Mouse (Mus musculus) small intestine, adult 2 months (tissue): Measurements from ENCODE around the gene Rfxank.

Experiments
- CTCF ChIP-seq: fragments of 200-500 bp; IDR thresholded peaks from 2 replicates; pipeline ENCODE4 v1.5.1; 2012; ENCODE audit warnings: low read depth, mild to moderate bottlenecking, control low read depth, inconsistent platforms, low read length, moderate library complexity, mixed read lengths; ENCODE audit not compliant: insufficient replicate concordance, insufficient read length; ENCODE audit errors: extremely low read depth
- POLR2A ChIP-seq: fragments of 200-500 bp; IDR thresholded peaks from 2 replicates; pipeline ENCODE4 v1.6.1; 2012; ENCODE audit warnings: low read depth, mild to moderate bottlenecking, control low read depth, inconsistent platforms, low read length, moderate library complexity

GRCm38 (mm10) chr8:70139026-70139857, at the start of gene Rfxank, which contains the start of the genes Borcs8 and Mef2b:
- peak; percentile 57; the same call in 1 of the 2 replicates for TF ChIP-seq POLR2A
- no peak for TF ChIP-seq CTCF
